Mouse (Mus musculus) intestine, postnatal 0 days (tissue): Measurements from ENCODE around the gene Cav1. TPM values are rescaled to one million over a fixed set of nuclear protein-coding genes. Genes with fewer than 3 reads are reported as not detected.
A peak's percentile ranks its signal among the peaks of the same experiment; 100 is the strongest.

ENCODE experiments used
- ATAC-seq: fragments of 200-750 bp; cut with Nextera tagmentation; 2 replicates; pipeline ENCODE4 v1.8.0; 2017; ENCODE audit warnings: mild to moderate bottlenecking, moderate TSS enrichment, moderate library complexity
- H3K27ac ChIP-seq: fragments of 300-500 bp; sonication (generic); 2 replicates; pipeline ENCODE4 v1.5.1; 2014; ENCODE audit warnings: mild to moderate bottlenecking, low read depth, low read length, moderate library complexity
- H3K27me3 ChIP-seq: fragments of 300-500 bp; sonication (generic); replicated peaks from 2 replicates; pipeline ENCODE4 v1.6.1; 2014; ENCODE audit warnings: low read length, mixed read lengths; ENCODE audit not compliant: control insufficient read depth, insufficient read depth
- H3K36me3 ChIP-seq: fragments of 300-500 bp; sonication (generic); 2 replicates; pipeline ENCODE4 v1.6.1; 2014; ENCODE audit warnings: mild to moderate bottlenecking, moderate library complexity; ENCODE audit not compliant: control insufficient read depth, insufficient read depth
- H3K4me1 ChIP-seq: fragments of 300-500 bp; sonication (generic); replicated peaks from 2 replicates; pipeline ENCODE4 v1.6.1; 2014; ENCODE audit warnings: antibody characterized with exemption, low read length, mixed read lengths; ENCODE audit not compliant: control insufficient read depth, insufficient read depth
- H3K4me2 ChIP-seq: fragments of 300-500 bp; sonication (generic); replicated peaks from 2 replicates; pipeline ENCODE4 v1.6.1; 2014; ENCODE audit warnings: low read depth, mild to moderate bottlenecking, moderate library complexity
- H3K4me3 ChIP-seq: fragments of 300-500 bp; sonication (generic); 2 replicates; pipeline ENCODE4 v1.5.1; 2014; ENCODE audit warnings: low read depth, low read length
- H3K9ac ChIP-seq: fragments of 300-500 bp; sonication (generic); 2 replicates; pipeline ENCODE4 v1.6.1; 2014; ENCODE audit warnings: mild to moderate bottlenecking, low read depth, low read length
- H3K9me3 ChIP-seq: fragments of 300-500 bp; sonication (generic); 2 replicates; pipeline ENCODE4 v1.6.1; 2016; ENCODE audit warnings: mixed run types; ENCODE audit not compliant: control insufficient read depth
- CTCF ChIP-seq: sonication (generic); IDR thresholded peaks from 2 replicates; pipeline ENCODE4 v1.5.1; 2016; ENCODE audit warnings: low read depth, mild to moderate bottlenecking, control low read depth, antibody characterized with exemption, moderate library complexity
- WGBS: fragments of 180-500 bp; shearing (Covaris S2); extraction: QIAGEN DNeasy Blood & Tissue Kit; methylation state at CpG from one replicate; pipeline ENCODE4 v1.1.7; 2014; 5-methylcytosine and 5-hydroxymethylcytosine counted together
- polyA plus RNA-seq: library from polyadenylated mRNA; unstranded; fragments of >200 nt; fragmentation: Nextera tagmentation; extraction: Ambion mirVana; gene quantifications from 2 replicates; pipeline ENCODE4 v1.2.1, GENCODE M21; 2015

Gene Cav1
- polyA plus RNA-seq, 1 experiment from 2014 or later = 141 TPM

DNA sequence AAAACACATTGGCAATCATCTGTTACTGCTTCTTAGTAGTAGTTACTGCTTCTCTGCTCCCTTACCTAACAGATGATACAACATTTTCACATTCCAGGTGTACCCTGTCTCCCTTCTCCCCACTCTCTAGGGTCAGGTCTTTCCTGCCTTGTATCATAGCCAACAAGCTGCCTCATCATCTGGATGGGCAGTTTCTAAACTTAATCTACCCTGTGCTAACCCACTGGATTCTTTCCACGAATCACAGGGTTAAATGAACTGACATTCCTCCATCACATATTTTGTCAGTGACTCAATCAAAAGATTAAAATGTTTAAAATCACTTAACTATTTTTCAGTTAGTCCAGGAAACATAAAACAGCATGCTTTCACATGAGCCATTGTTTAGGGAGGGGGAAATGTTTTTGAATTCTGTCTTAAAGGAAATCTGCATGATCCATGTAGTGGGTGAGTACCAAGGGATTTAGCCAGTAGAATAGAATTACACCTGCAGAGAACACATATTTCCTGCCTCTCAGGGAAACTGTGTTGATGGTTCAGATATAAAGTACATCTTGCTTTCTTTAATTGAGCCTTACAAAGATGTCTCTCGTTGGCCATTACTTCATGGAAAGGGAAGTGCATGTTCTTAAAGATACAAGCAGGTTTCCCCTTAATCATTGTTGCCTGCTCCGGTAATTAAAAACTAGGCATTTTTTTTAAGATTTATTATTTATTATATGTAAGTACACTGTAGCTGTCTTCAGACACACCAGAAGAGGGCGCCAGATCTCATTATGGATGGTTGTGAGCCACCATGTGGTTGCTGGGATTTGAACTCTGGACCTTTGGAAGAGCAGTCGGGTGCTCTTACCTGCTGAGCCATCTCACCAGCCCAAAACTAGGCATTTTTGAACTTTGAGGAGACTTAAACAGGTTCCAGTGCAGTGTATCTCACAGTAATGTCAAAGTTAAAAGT, 8.8 kb downstream of the Cav1 start:
- H3K27me3 ChIP-seq = no peaks in the 10 kb centered on the region
- H3K4me1 ChIP-seq = 0 out of 2 replicates have a peak, but pooled peaks cover 5% of the 10 kb centered on the region
- H3K9me3 ChIP-seq = no peaks in the 10 kb centered on the region
- H3K9ac ChIP-seq = no peak overlapping the region
- no peak for ATAC-seq
- H3K27ac ChIP-seq = no peak overlapping the region
- no peak overlapping the region for H3K4me2 ChIP-seq
- no peak overlapping the region for H3K4me3 ChIP-seq
- H3K36me3 ChIP-seq = no peaks in the 10 kb centered on the region
- no peak for TF ChIP-seq CTCF
- WGBS = 80% methylated on average over 5 of the region's 5 CpGs

DNA sequence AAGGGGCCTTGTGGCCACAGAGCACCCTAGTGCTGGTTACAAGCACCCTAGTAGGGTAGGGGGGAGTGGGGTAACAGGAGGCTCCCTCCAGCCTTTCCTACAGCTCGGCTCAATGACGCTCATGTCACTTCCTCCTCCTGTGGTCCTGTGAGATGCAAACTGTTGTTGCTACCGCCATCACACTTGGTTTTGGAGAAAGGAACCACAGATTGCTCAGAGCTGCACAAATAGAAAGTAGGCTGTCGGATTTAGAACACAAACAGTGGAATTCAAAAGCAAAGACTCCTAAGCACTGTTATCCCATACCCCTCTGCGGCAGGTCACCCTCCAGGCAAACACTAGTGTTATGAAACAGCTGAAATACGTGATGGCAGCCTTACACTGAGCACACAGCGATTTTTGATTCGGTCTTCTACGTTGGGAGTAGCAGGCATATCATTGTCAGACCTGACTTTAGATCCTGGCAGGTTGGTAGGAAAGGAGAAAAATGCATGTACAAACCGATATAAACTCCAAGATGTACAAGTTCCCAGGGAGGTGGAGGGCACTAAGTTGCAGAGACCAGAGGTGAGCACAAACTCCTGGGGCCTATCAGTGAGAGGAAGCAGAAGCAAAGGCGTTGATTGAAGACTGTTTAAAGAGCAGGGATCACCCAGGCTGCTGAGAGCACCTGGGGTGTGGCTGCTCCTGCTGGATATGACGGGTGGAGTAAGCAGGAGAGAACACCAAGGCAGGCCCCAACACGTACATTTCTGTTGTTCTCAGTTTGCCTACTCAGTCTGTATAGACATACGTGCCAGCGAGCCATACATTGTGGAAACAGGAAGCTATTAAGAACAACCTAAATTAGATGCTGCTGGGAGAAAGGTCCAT, 10.4 kb downstream of the Cav1 start:
- 46% methylated on average over 15 of the region's 15 CpGs for WGBS
- Histone ChIP-seq H3K27ac (no peak overlapping the region; the same call in 1 of the 2 replicates), H3K9me3 (no peaks in the 10 kb centered on the region), H3K4me2 (0 out of 2 replicates have a peak overlapping the region, but pooled peaks have one; percentile 7), H3K36me3 (no peaks in the 10 kb centered on the region), H3K27me3 (no peaks in the 10 kb centered on the region), H3K9ac (no peak overlapping the region), H3K4me1 (0 out of 2 replicates have a peak, but pooled peaks cover 5% of the 10 kb centered on the region), H3K4me3 (no peak overlapping the region)
- no peak for TF ChIP-seq CTCF
- no peak for ATAC-seq

DNA sequence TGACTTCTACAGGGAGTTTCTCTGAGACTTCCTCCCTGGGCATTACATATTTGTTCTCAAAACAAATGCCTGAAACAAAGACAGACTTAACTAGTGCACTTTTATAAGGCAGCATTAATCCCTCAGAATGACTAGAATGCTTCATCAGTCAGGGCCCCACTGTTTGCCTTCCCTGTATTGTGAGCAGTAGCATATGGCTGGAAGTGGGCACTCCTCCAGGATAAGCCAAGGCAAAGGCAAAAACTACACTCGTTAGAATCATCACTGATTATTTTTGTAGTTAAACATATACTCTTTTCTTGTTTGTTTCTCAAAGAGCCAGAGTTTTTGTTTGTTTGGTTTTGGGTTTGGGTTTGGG, 11.0 kb downstream of the Cav1 start:
- no peak overlapping the region for H3K9ac ChIP-seq
- TF ChIP-seq CTCF = no peak
- no peak overlapping the region for H3K4me3 ChIP-seq
- 7% methylated on average over 1 of the region's 1 CpGs for WGBS
- H3K4me1 ChIP-seq = 0 out of 2 replicates have a peak, but pooled peaks cover 5% of the 10 kb centered on the region
- H3K36me3 ChIP-seq = no peaks in the 10 kb centered on the region
- ATAC-seq = no peak
- no peak overlapping the region for H3K4me2 ChIP-seq
- no peak overlapping the region for H3K27ac ChIP-seq
- H3K27me3 ChIP-seq = no peaks in the 10 kb centered on the region
- H3K9me3 ChIP-seq = no peaks in the 10 kb centered on the region

DNA sequence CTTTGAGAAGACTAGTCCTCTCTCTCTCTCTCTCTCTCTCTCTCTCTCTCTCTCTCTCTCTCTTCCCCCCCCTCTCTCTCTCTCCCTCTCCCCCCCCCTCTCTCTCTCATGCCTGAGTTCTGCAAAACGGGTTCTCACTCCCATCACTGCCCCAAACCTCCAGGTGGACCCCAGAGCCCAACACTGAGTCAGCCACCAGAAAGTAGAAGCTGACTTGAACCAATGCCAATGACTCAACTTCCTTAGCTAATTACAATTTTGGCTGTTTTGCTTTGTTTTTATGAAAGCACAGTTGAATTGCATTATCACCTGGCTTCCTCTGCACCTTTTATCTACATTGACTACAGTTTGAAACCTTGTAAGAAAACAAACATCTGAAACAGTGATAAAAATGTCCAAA, 11.8 kb downstream of the Cav1 start:
- WGBS = 47% methylated on average over 1 of the region's 1 CpGs
- H3K36me3 ChIP-seq = no peaks in the 10 kb centered on the region
- H3K9ac ChIP-seq = no peak overlapping the region
- no peaks in the 10 kb centered on the region for H3K9me3 ChIP-seq
- no peak overlapping the region for H3K4me2 ChIP-seq
- TF ChIP-seq CTCF = no peak
- no peaks in the 10 kb centered on the region for H3K27me3 ChIP-seq
- no peak for ATAC-seq
- 0 out of 2 replicates have a peak, but pooled peaks cover 5% of the 10 kb centered on the region for H3K4me1 ChIP-seq
- no peak overlapping the region for H3K4me3 ChIP-seq
- H3K27ac ChIP-seq = no peak overlapping the region

DNA sequence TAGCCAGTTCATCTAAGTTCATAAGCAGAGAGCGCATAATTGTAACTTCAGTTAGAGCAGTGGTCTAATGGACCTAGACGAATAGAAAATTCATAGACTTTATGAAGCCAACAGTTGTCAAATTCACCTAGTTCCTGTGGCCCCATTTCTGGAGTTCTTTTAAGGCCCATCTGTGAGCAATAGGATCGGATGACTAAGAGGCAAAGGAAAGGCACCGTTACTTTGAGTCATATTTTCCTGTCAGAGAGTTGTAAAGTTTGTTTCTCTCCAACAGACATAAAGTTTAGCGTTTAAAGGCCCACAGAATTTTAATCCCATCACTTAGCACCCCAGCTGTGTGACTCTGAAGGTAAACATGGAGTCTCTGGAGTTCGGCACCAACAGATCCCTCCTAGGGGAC, 15.8 kb downstream of the Cav1 start:
- Histone ChIP-seq H3K27me3 (no peaks in the 10 kb centered on the region), H3K36me3 (no peaks in the 10 kb centered on the region), H3K4me2 (no peak overlapping the region), H3K9me3 (no peaks in the 10 kb centered on the region), H3K4me1 (0 out of 2 replicates have a peak, but pooled peaks cover 3% of the 10 kb centered on the region), H3K27ac (no peak overlapping the region), H3K4me3 (no peak overlapping the region), H3K9ac (no peak overlapping the region)
- ATAC-seq = no peak
- 73% methylated on average over 6 of the region's 6 CpGs for WGBS
- TF ChIP-seq CTCF = no peak

DNA sequence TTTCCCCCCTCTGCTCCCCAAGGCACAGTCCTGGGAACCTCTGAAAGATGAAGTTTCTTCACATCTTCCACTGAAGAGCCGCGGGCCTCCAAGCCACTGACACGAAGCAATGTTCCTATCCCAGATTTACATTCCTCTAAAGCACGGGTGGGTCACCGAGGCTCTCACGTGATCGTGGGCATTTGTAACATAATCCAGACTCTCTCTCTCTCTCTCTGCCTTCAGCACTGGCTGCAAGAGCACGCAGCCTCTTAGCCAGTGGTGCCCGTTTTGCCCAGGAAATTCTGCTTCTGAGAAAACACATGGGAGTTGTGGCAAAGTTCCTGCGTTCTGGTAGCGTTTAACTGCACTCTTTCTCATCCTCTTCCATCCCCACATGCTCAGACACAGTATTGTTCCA, 21.1 kb downstream of the Cav1 start:
- Histone ChIP-seq H3K27me3 (no peaks in the 10 kb centered on the region), H3K9me3 (no peaks in the 10 kb centered on the region), H3K36me3 (no peaks in the 10 kb centered on the region), H3K4me1 (no peaks in the 10 kb centered on the region), H3K4me2 (no peak overlapping the region), H3K9ac (no peak overlapping the region), H3K4me3 (no peak overlapping the region), H3K27ac (no peak overlapping the region)
- TF ChIP-seq CTCF = no peak
- ATAC-seq = no peak
- WGBS = 51% methylated on average over 11 of the region's 11 CpGs
